In genomic region chr8:94837662-94838574, GRCm38 (mm10) we compare ENCODE assay signal across 8 mouse cellular contexts. TPM values are rescaled to one million over a fixed set of nuclear protein-coding genes. Genes with fewer than 3 reads are reported as not detected.
DNase-seq lines count a peak whose midpoint lies in the region; ATAC-seq and TF ChIP-seq lines count a peak whose summit lies in the region.

Gene Coq9 (plus strand): TSS chr8:94838321.
Gene Ciapin1 (minus strand): TSS chr8:94838358.

- no peak for TF ChIP-seq CTCF in bone marrow macrophage, adult 2 months (IDR thresholded peaks at IDR 0.05; ENCODE audit: low read depth, low read length)
- TF ChIP-seq CTCF in embryonic fibroblast, embryonic 13.5 days (IDR thresholded peaks at IDR 0.05; ENCODE audit: borderline replicate concordance, insufficient read depth, low read length) = no peak

- peak; percentile 98 for ATAC-seq in kidney, embryonic 15.5 days (replicated peaks; ENCODE audit: low FRiP score)
- ATAC-seq in monocyte, adult 5-6 weeks (replicated peaks; ENCODE audit: insufficient number of reproducible peaks, low FRiP score, low TSS enrichment, poor library complexity, severe bottlenecking) = peak; percentile 97

- H3K9ac ChIP-seq in kidney, embryonic 15.5 days = peak within 1 kb of the TSS; percentile 97

- H3K36me3 ChIP-seq in heart, embryonic 10.5 days = peaks cover 7% of the 10 kb centered on the region
- 0 out of 2 replicates have a peak, but pooled peaks cover 1% of the 10 kb centered on the region for H3K36me3 ChIP-seq in kidney, embryonic 15.5 days

- peak within 1 kb of the TSS; percentile 86 for H3K4me2 ChIP-seq in kidney, embryonic 15.5 days

- H3K9me3 ChIP-seq in heart, embryonic 10.5 days = no peaks in the 10 kb centered on the region
- no peaks in the 10 kb centered on the region for H3K9me3 ChIP-seq in kidney, embryonic 15.5 days (replicated peaks)

- H3K4me3 ChIP-seq in bone marrow macrophage, adult 2 months (ENCODE audit: insufficient read depth, low read length) = peak within 1 kb of the TSS; percentile 74
- H3K4me3 ChIP-seq in embryonic fibroblast, embryonic 13.5 days (ENCODE audit: insufficient read depth, low read length) = peak within 1 kb of the TSS; percentile 89
- H3K4me3 ChIP-seq in heart, embryonic 10.5 days = peak within 1 kb of the TSS; percentile 79
- H3K4me3 ChIP-seq in kidney, embryonic 15.5 days (replicated peaks) = peak within 1 kb of the TSS; percentile 99

- DNase-seq in A20 (ENCODE audit: low read depth, low spot score) = peak; percentile 96
- DNase-seq in heart, embryonic 10.5 days (ENCODE audit: low spot score) = peak; percentile 97
- peak; percentile 97 for DNase-seq in liver
- DNase-seq in spleen, postnatal 4 days (ENCODE audit: low spot score in 2 of 2) = peak; percentile 94 to 98

- no peaks in the 10 kb centered on the region for H3K27me3 ChIP-seq in heart, embryonic 10.5 days (ENCODE audit: insufficient read depth, poor library complexity, severe bottlenecking)
- no peaks in the 10 kb centered on the region for H3K27me3 ChIP-seq in kidney, embryonic 15.5 days

- WGBS in heart, embryonic 10.5 days = under 1% methylated on average over 82 of the region's 82 CpGs
- WGBS in kidney, embryonic 15.5 days = under 1% methylated on average over 82 of the region's 82 CpGs

- H3K27ac ChIP-seq in bone marrow macrophage, adult 2 months (ENCODE audit: insufficient read depth, low read depth, low read length) = peak within 1 kb of the TSS; percentile 67
- peak within 1 kb of the TSS; percentile 79 for H3K27ac ChIP-seq in embryonic fibroblast, embryonic 13.5 days (ENCODE audit: insufficient read depth, low read length)
- peak within 1 kb of the TSS; percentile 96 for H3K27ac ChIP-seq in heart, embryonic 10.5 days
- peak within 1 kb of the TSS; percentile 93 for H3K27ac ChIP-seq in kidney, embryonic 15.5 days

- no peak for TF ChIP-seq POLR2A in bone marrow macrophage, adult 2 months (IDR thresholded peaks at IDR 0.05; ENCODE audit: borderline replicate concordance, low read depth, low read length)
- TF ChIP-seq POLR2A in embryonic fibroblast, embryonic 13.5 days (IDR thresholded peaks at IDR 0.05; ENCODE audit: low read depth, low read length) = peak; percentile 98

- H3K4me1 ChIP-seq in bone marrow macrophage, adult 2 months (ENCODE audit: control insufficient read depth, insufficient read depth, low read length) = peaks cover 13% of the 10 kb centered on the region
- peaks cover 7% of the 10 kb centered on the region for H3K4me1 ChIP-seq in embryonic fibroblast, embryonic 13.5 days (ENCODE audit: control insufficient read depth, insufficient read depth, low read length)
- peaks cover 8% of the 10 kb centered on the region for H3K4me1 ChIP-seq in heart, embryonic 10.5 days
- peaks cover 15% of the 10 kb centered on the region for H3K4me1 ChIP-seq in kidney, embryonic 15.5 days

RNA-seq across cellular contexts. Expression of gene Coq9, which starts in this region (rescaled TPM):
- polyA plus RNA-seq in bone marrow macrophage, adult 2 months (2012; ENCODE audit: insufficient read depth, insufficient read length, missing spikeins) = 33.1 and 34.1 TPM in 2 replicates
- 46.5 and 48.9 TPM in 2 replicates for polyA plus RNA-seq in embryonic fibroblast, embryonic 13.5 days (2011; ENCODE audit: insufficient read length, low read depth, missing spikeins)
- 97.9 and 129 TPM in 2 replicates for polyA plus RNA-seq in heart, embryonic 10.5 days (2016; fragmentation: Nextera tagmentation; extraction: Ambion mirVana)
- 81.0 and 83.6 TPM in 2 replicates for polyA plus RNA-seq in kidney, embryonic 15.5 days (2015; fragmentation: Nextera tagmentation; extraction: Ambion mirVana)
- total RNA-seq in monocyte, adult 5-6 weeks (2017) = 23.0 to 27.5 TPM (median 25.1 TPM) in 3 replicates

RNA-seq across cellular contexts. Expression of gene Ciapin1, which starts in this region (rescaled TPM):
- 12.9 and 19.7 TPM in 2 replicates for polyA plus RNA-seq in bone marrow macrophage, adult 2 months (2012; ENCODE audit: insufficient read depth, insufficient read length, missing spikeins)
- 27.6 and 35.3 TPM in 2 replicates for polyA plus RNA-seq in embryonic fibroblast, embryonic 13.5 days (2011; ENCODE audit: insufficient read length, low read depth, missing spikeins)
- polyA plus RNA-seq in heart, embryonic 10.5 days (2016; fragmentation: Nextera tagmentation; extraction: Ambion mirVana) = 148 and 158 TPM in 2 replicates
- polyA plus RNA-seq in kidney, embryonic 15.5 days (2015; fragmentation: Nextera tagmentation; extraction: Ambion mirVana) = 115 and 126 TPM in 2 replicates
- total RNA-seq in monocyte, adult 5-6 weeks (2017) = 17.0 to 23.7 TPM (median 17.3 TPM) in 3 replicates

Comparison
In these comparisons a context has a peak if more than half of its experiments do, and no peak if none do; other contexts are left out.
1. Peak in every context shown above with its lines: DNase-seq, ATAC-seq, H3K4me3 ChIP-seq and H3K27ac ChIP-seq.